In the genomic region with DNA sequence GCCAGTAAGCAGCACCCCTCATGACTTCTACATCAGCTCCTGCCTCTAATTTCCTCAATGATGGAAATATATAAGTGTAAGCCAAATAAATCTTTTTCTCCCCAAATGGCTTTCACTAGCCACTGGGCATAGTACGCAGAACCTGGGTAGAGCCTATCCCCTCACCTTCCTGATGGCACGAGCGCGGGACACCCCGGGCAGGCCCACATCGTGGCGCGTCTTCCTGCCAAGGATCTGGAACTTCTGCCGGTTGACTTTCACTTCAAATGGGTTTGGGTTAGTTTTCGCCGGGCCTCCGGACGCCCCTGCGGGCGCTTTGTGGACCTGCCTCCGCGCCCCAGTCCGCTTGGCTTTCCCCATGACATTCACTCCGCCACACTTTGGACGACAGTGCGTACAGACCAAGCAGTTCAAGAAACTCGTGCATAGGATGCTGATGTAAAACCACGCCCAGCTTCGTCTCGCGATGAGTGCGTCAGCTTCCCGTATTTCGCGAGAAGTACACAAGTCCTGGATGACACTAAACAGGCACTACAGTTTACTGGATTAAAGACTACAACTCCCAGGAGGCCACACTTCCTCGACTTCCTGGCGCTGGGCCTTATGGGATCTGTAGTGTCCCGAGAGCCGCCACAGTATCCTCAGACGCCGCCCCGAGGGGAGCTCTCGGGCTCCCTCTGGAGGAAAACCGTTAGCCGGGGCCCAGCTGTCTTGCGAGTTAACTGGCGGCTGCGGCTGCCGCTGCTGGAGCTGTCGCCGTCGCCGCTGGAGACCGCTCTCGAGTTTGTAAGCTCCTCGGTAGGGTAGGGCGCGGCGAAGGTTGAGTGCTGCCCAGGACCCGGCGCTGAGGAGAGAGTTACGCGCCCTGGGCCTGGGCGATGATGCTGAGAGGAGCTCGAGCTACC, we compare ENCODE assay signal across 7 mouse cellular contexts. TPM values are rescaled to one million over a fixed set of nuclear protein-coding genes. Genes with fewer than 3 reads are reported as not detected.
DNase-seq lines count a peak whose midpoint lies in the region; ATAC-seq and TF ChIP-seq lines count a peak whose summit lies in the region.

TSS of gene Nop14 (minus strand) at position 463 of the 905 bp plus-strand sequence.
TSS of gene Grk4 (plus strand) at position 694 of the 905 bp plus-strand sequence.

- intact Hi-C loops in left cerebral cortex, postnatal 4 days (cut with DNase I) = no loop called here

- peaks cover 29% of the 10 kb centered on the region for H3K36me3 ChIP-seq in embryonic facial prominence, embryonic 10.5 days (replicated peaks)
- H3K36me3 ChIP-seq in intestine, postnatal 0 days (ENCODE audit: control insufficient read depth, insufficient read depth) = peaks cover 18% of the 10 kb centered on the region
- peaks cover 23% of the 10 kb centered on the region for H3K36me3 ChIP-seq in midbrain, embryonic 12.5 days
- H3K36me3 ChIP-seq in small intestine, adult 2 months (ENCODE audit: control insufficient read depth, insufficient read depth, low read length) = peaks cover 11% of the 10 kb centered on the region

- peak within 1 kb of the TSS; percentile 61 for H3K9ac ChIP-seq in intestine, postnatal 0 days (ENCODE audit: low read depth, low read length)
- H3K9ac ChIP-seq in midbrain, embryonic 12.5 days (replicated peaks) = peak within 1 kb of the TSS; percentile 72

- peaks cover 7% of the 10 kb centered on the region for H3K27me3 ChIP-seq in embryonic facial prominence, embryonic 10.5 days (replicated peaks; ENCODE audit: low read depth, poor library complexity, severe bottlenecking)
- H3K27me3 ChIP-seq in intestine, postnatal 0 days (replicated peaks; ENCODE audit: control insufficient read depth, insufficient read depth, low read length) = no peaks in the 10 kb centered on the region
- H3K27me3 ChIP-seq in midbrain, embryonic 12.5 days = no peaks in the 10 kb centered on the region
- no peaks in the 10 kb centered on the region for H3K27me3 ChIP-seq in small intestine, adult 2 months (ENCODE audit: control insufficient read depth, insufficient read depth, low read length)

- under 1% methylated on average over 60 of the region's 60 CpGs for WGBS in embryonic facial prominence, embryonic 10.5 days
- WGBS in intestine, postnatal 0 days = under 1% methylated on average over 60 of the region's 60 CpGs
- WGBS in midbrain, embryonic 12.5 days = under 1% methylated on average over 60 of the region's 60 CpGs
- under 1% methylated on average over 60 of the region's 60 CpGs for WGBS in small intestine, adult 2 months

- peak; percentile 100 for ATAC-seq in intestine, postnatal 0 days
- ATAC-seq in midbrain, embryonic 12.5 days (ENCODE audit: low FRiP score, low read depth) = peak; percentile 100

- TF ChIP-seq CTCF in intestine, postnatal 0 days (IDR thresholded peaks at IDR 0.05; ENCODE audit: low read depth) = peak; percentile 99
- peak; percentile 90 for TF ChIP-seq CTCF in small intestine, adult 2 months (IDR thresholded peaks at IDR 0.05; ENCODE audit: extremely low read depth, insufficient read length, insufficient replicate concordance, low read depth, low read length)

- H3K4me1 ChIP-seq in embryonic facial prominence, embryonic 10.5 days = peaks cover 10% of the 10 kb centered on the region
- H3K4me1 ChIP-seq in intestine, postnatal 0 days (replicated peaks; ENCODE audit: control insufficient read depth, insufficient read depth, low read length) = 0 out of 2 replicates have a peak, but pooled peaks cover 5% of the 10 kb centered on the region
- peaks cover 8% of the 10 kb centered on the region for H3K4me1 ChIP-seq in midbrain, embryonic 12.5 days
- no peaks in the 10 kb centered on the region; the same call in 1 of the 2 replicates for H3K4me1 ChIP-seq in small intestine, adult 2 months (ENCODE audit: control insufficient read depth, insufficient read depth, insufficient read length, low read length)

- H3K4me2 ChIP-seq in intestine, postnatal 0 days (replicated peaks; ENCODE audit: low read depth) = peak within 1 kb of the TSS; percentile 83
- H3K4me2 ChIP-seq in midbrain, embryonic 12.5 days (replicated peaks) = peak within 1 kb of the TSS; percentile 64

- peak within 1 kb of the TSS; percentile 82 for H3K4me3 ChIP-seq in embryonic facial prominence, embryonic 10.5 days
- peak within 1 kb of the TSS; percentile 61 for H3K4me3 ChIP-seq in intestine, postnatal 0 days (ENCODE audit: low read depth, low read length)
- peak within 1 kb of the TSS; percentile 70 for H3K4me3 ChIP-seq in midbrain, embryonic 12.5 days
- peak within 1 kb of the TSS; percentile 84 for H3K4me3 ChIP-seq in small intestine, adult 2 months (ENCODE audit: low read depth, low read length)

- no peaks in the 10 kb centered on the region for H3K9me3 ChIP-seq in embryonic facial prominence, embryonic 10.5 days
- no peaks in the 10 kb centered on the region for H3K9me3 ChIP-seq in intestine, postnatal 0 days (ENCODE audit: control insufficient read depth)
- no peaks in the 10 kb centered on the region for H3K9me3 ChIP-seq in midbrain, embryonic 12.5 days

- DNase-seq in adrenal gland, postnatal 10 days = peak; percentile 99
- peak; percentile 99 for DNase-seq in embryonic facial prominence, embryonic 10.5 days (ENCODE audit: low spot score)
- peak; percentile 99 for DNase-seq in gonadal fat pad, adult 2 months (ENCODE audit: low read depth)
- peak; percentile 99 for DNase-seq in left cerebral cortex, postnatal 4 days

- H3K27ac ChIP-seq in embryonic facial prominence, embryonic 10.5 days (replicated peaks) = peak within 1 kb of the TSS; percentile 83
- H3K27ac ChIP-seq in intestine, postnatal 0 days (ENCODE audit: low read depth, low read length) = peak within 1 kb of the TSS; percentile 85
- peak within 1 kb of the TSS; percentile 72 for H3K27ac ChIP-seq in midbrain, embryonic 12.5 days (replicated peaks)
- H3K27ac ChIP-seq in small intestine, adult 2 months (ENCODE audit: insufficient read depth, low read depth, low read length) = peak within 1 kb of the TSS; percentile 65

- TF ChIP-seq POLR2A in small intestine, adult 2 months (IDR thresholded peaks at IDR 0.05; ENCODE audit: low read depth, low read length) = peak; percentile 74

RNA-seq across cellular contexts. Expression of gene Nop14, which starts in this region (rescaled TPM):
- total RNA-seq in adrenal gland, postnatal 10 days (2021) = 10 to 100 TPM; 18.4 to 19.7 TPM
- 28.5 and 28.8 TPM in 2 replicates for polyA plus RNA-seq in embryonic facial prominence, embryonic 10.5 days (2016; fragmentation: Nextera tagmentation; extraction: Ambion mirVana)
- 12.1 and 13.8 TPM in 2 replicates for polyA plus RNA-seq in gonadal fat pad, adult 2 months (2012; rRNA removed)
- polyA plus RNA-seq in intestine, postnatal 0 days (2015; fragmentation: Nextera tagmentation; extraction: Ambion mirVana) = 12.5 and 13.8 TPM in 2 replicates
- total RNA-seq in left cerebral cortex, postnatal 4 days (2021) = 10 to 100 TPM; 23.8 to 25.2 TPM
- polyA plus RNA-seq in midbrain, embryonic 12.5 days (2016; fragmentation: Nextera tagmentation; extraction: Ambion mirVana) = 24.5 and 24.7 TPM in 2 replicates
- 2.8 and 4.4 TPM in 2 replicates for polyA plus RNA-seq in small intestine, adult 2 months (2012; rRNA removed)

RNA-seq across cellular contexts. Expression of gene Grk4, which starts in this region (rescaled TPM):
- total RNA-seq in adrenal gland, postnatal 10 days (2021) = 1 to 10 TPM; 1.8 to 3.0 TPM
- polyA plus RNA-seq in embryonic facial prominence, embryonic 10.5 days (2016; fragmentation: Nextera tagmentation; extraction: Ambion mirVana) = 1.6 and 2.1 TPM in 2 replicates
- polyA plus RNA-seq in gonadal fat pad, adult 2 months (2012; rRNA removed) = 0.41 and 1.4 TPM in 2 replicates
- 1.1 and 2.0 TPM in 2 replicates for polyA plus RNA-seq in intestine, postnatal 0 days (2015; fragmentation: Nextera tagmentation; extraction: Ambion mirVana)
- total RNA-seq in left cerebral cortex, postnatal 4 days (2021) = 1 to 10 TPM; 6.2 to 6.5 TPM
- polyA plus RNA-seq in midbrain, embryonic 12.5 days (2016; fragmentation: Nextera tagmentation; extraction: Ambion mirVana) = 2.5 and 3.5 TPM in 2 replicates
- polyA plus RNA-seq in small intestine, adult 2 months (2012; rRNA removed) = 0.38 and 0.53 TPM in 2 replicates

Comparison
In these comparisons a context has a peak if more than half of its experiments do, and no peak if none do; other contexts are left out.
1. Peak in every context shown above with its lines: DNase-seq, ATAC-seq, H3K4me3 ChIP-seq and H3K27ac ChIP-seq.